Mouse (Mus musculus) urinary bladder, postnatal 4 days (tissue): ENCODE measurements around the gene Plod1.

Source experiments
- DNase-seq, 2 experiments: peaks; one replicate each; pipeline ENCODE4 v3.0.0; 2021 to 2022; ENCODE audit warnings: low spot score in 2 of 2

Plod1 gene

GRCm38 (mm10) chr4:147938148-147939096 is 1.9 kb upstream of the Plod1 start:
- DNase-seq = peak in 1 of 2 experiments; percentile 61

GRCm38 (mm10) chr4:147937486-147937885 is 919 bp upstream of the Plod1 start:
- DNase-seq = no peak

DNA sequence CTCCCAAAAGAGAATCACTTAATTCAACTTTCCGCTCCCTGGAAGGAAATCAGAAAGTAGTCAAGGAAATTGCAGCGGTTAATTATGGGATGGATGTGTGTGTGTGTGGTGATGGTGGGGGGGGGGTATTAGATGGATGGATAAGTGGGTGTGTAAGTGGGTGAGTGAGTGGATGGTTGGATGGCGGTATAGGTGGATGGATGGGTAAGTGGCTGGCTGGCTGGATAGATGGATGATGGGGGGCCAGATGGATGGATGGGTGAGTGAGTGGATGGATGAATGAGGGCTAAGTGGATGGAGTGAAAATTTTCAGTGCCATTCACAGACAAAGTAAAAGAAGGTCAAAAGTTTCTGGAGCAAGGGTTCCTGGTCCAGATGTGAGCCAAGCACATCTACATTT is 454 bp upstream of the Plod1 start:
- DNase-seq = no peak

DNA sequence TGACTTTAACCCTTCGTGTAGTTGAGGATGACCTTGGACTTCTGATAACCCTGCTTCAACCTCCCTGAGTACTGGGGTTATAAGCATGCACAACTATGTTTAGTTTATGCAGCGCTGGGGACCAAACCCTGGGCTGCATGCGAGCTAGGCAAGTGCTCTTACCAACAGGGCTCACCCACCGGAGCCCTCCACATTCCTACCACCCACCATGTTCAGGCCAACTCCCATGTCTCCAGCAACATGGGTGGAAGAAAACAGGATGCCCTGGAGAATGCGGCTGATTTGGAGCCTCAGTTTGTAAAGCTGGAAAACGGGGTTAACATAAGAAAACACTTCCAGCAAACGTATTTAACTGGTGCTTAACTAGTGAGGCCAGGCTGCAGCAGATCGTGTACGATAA is 663 bp downstream of the Plod1 start:
- DNase-seq = no peak

- DNase-seq = no peak
These were observed 2.0 kb downstream of the Plod1 start for GRCm38 (mm10) chr4:147934611-147935010.

DNA sequence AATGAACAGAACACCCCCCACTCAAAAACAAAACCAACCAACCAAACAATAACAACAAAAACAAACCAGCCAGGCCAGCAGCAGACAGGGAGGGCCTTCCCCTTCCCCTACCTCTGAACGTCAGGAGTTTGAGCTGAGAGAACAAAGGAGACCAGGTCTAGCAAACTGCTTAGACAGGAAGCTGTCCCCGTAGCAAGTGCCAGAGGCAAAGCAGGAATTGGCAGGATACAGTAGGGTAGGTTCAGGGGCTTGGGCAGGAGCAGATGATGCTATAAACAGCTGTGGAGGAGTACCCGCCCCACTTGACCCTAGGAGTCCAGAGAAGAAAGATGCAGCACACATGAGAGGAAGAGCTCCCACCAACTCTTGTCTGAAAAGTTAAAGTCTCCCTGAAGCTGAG is 2.4 kb downstream of the Plod1 start:
- DNase-seq = no peak

DNA sequence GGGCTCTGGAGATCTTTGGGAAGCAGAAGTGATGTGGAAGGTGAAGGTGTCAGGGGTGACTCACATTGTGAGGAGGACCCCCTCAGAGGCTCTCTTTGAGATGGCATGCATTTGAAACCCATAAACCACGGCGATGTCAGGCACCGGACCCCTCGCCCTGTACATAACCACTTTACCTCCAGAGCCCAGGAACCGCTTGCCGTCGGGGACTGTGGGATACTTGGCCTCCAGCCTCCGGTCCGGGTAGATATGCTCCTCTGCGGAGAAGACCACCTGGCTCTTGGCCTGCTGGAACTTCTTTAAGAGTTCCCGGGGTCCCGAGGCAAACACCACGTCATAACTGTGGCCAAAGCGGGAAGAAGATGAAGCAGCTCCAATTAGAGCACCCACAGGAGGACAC is 5.6 kb downstream of the Plod1 start:
- no peak for DNase-seq

GRCm38 (mm10) chr4:147928540-147928939 is 8.0 kb downstream of the Plod1 start:
- DNase-seq = no peak

DNA sequence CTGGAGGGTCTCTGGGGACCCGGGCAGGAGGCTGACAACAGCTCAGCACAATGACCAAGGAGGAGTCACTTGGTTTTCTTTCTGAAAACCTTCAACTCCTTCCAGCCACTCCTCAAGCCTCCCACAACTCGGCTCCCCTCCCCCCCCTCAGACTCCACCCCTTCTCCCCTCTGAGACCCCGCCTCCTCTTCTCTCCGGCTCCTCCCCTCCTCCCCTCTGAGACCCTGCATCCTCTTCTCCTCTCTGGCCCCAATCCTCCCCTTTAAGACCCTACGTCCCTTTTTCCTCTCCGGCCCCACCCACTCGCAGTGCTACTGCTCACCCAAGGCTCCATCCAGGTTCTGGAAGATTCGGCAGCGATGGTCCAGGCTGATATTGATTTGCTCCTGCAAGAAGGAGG is 8.4 kb downstream of the Plod1 start:
- DNase-seq = no peak

DNA sequence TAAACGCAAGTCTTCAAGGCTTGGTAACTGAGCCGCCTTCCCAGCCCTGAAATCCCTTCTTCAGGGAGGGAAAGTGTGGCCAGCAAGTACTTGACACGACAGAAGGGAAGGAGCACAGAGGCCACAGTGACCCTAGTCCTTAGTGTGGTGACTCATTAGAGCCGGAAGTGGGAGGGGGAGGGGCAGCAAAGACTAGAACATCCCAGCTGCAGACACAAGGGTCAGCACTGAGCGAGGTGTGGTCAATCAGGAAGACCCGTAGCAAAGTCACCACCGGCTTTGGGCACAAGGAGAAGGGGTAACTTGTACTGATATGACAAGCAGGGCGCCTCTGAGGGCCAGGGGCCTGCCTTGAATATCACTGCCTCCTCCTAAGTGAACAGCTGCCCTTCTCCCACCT is 8.9 kb downstream of the Plod1 start:
- DNase-seq = no peak

- no peak for DNase-seq
These were observed 14.2 kb downstream of the Plod1 start for GRCm38 (mm10) chr4:147922341-147922740.

DNA sequence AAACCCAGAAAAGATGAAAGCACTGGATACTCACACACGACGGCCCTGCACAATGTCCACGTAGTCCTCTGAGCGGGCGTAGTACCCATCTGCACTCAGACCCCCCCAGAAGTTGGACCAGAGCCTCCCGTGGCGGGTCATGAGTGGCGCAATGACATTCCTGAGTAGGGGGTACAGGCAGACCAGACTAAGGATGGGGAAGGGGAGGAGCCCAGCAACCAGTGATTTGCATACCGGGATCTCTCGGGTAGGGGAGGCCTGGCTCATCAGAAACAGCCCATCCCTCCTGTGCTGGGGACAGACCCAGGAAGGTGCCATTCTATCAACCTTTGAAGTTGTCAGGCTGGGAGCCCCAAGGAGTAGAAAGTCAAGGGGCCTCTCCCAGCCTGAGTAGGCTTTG is 15.6 kb downstream of the Plod1 start:
- no peak for DNase-seq

- DNase-seq = no peak
These were observed 18.0 kb downstream of the Plod1 start for GRCm38 (mm10) chr4:147918459-147919121.

DNA sequence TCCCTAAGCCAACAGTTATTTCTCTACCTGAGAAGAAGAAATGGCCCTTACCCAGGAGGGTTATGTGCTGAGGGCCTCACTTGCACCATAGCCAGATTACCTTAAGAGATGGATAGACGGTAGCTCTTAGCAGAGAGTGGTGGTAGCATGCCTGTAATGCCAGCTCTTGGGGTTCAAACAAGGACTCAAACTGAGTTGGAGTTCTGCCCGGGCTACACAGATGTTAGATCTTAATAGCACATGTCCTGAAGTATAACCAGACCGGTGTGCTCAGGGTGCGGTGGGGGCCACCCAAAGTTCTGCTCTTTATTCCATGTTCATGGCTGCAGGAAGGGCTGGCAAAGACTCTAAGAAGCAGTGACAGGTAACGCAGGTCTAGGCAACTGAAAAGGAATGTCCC is 27.1 kb downstream of the Plod1 start:
- DNase-seq = no peak

DNA sequence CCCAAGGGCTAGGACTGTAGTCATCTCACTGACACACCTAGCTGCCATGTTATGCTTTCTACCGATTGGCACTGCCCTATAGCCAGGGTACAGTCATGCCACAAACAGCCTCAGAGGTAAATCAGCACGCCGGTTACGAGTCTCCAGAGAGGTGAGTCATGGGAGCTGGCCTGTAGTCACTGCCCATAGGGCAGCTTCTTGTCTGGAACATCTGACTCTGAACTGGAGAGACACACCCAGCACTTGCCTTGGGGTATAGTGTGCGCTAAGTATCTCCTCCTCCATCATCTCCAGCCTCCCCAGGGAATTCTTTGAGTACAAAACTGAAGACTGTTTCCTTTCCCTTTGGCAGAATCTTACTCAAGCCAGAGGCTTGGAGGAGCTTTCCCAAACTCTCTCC is 30.3 kb downstream of the Plod1 start:
- DNase-seq = no peak

DNA sequence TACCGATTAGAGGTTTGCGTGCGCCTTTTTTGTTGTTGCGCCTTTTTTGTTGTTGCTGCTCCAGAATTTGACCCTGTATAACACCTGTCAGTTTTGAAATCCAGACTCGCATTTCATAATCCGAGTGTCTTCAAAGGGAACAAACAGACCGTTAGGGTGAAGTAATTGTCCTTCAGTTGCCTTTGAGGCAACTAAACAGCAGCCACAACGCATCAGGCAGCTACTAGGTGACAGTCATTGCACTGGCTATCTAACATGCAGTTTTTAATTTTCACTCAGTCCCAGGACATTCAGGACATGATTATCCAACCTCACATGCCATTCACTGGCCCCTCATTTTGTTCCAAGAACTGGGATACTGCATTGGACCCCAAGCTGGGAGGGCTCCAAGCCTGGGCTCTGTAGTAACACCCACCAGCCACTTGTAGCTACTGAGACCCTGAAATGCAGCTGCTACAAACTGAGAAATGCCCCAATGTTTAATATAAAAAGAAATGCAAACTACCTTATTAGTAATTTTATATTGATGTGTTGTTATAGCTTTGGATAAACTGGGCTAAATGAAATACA is 31.4 kb downstream of the Plod1 start:
- DNase-seq = no peak

DNA sequence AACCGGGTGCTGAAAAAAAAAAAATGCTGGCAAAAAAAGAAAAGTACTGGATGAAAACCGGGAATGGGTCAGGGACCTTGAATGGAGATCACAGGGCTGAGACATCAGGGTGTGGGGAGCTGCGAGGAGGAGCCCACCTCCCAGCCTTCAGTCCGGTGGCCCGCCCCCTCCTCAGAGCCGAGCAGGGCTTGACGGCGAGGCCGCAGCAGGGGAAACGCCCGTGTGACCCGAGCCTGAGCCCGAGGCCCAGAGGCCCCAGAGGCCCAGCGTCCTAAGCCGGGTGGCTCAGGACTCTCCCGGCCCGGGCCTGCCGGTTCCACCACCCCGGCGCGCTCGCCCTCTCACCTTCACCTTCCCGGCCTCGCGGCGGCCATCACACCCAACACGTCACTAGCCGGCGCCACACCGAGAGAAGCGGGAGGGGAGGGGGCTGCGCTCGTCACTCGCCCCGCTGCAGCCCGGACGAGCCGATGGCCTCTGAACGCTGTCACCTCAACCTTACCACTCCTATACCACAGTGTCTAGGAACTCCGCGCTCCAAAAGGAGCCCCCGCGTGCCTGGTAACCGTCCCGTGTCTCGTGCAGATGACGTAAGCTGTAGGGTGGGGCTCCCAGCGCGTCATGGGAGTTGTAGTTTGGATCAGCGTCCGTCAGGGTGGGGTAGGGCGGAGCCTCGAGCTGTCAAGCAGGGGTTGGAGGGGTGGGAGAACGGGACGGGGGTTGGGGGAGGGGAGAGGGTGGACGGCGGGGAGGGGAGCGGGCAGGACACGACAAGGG is 32.1 kb downstream of the Plod1 start, which contains the start of gene Mfn2:
Gene Mfn2 (minus strand): TSS at position 392 of the 777 bp plus-strand sequence.
- peak; percentile 81 to 88 for DNase-seq

DNA sequence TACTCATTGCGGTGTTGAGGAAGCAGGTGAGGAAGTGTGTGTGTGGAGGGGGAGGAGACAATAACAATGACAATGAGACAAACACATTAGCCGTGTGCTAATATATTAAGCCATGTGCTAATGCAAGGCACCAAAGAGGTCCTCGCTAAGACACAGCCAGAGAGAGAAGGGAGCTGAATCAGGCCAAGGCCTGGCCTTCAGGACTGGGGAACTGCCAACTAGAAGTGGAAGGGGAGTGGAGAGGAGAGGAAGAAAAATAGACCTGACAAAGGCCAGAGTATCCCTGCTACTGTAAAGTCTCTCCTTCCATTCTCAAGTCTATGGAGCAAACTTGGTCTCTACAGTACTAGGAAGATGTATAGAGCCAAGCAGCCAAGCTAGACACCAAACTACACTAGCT is 33.0 kb downstream of the Plod1 start:
- no peak for DNase-seq

DNA sequence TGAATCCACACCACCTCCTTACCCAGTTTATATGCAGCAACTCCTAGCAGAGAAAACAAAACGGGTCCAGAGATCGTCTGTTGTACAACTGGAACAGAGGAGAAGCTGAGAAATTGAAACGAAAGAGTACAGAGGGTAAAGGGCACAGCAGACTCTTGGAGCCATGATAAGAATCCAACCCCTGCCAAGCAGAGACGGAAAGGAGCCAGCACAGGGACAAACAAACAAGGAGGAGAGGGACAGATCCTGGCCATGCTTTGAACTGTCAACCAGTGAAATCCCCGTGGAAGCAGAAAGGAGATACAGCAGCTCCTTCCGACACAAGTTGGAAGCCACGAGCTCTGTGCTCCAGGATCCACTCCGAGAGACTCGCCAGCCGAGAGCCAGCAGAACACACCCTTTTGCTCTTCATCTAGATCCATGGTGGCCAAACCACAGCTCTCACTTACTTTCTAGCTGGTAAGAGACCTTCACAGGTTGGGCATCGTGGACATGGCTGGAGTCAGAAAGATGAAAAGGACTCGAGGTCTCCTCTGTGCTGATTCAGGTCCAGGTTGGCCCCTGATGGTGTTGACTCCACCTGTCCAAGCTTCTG is 33.6 kb downstream of the Plod1 start:
- DNase-seq = no peak

DNA sequence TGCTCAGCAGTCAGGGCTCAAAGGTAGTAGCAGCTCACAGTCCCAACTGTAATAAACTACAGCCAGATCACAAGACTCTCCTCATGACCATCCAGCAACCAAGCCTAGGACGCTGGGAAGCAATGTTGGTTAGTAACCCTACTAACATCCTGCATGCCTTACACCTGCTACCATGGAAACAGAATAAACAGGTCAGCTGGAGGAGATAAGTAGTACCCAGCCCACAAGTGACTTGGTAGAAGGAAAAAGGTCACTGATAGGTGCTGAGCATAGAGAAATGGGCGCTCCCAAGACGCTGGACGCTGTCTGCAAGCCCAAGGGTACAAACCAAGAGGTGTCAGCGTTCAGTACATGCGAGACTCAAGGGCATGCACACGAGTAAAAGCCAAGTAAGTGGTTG is 36.1 kb downstream of the Plod1 start:
- DNase-seq = no peak

- DNase-seq = no peak
These were observed 39.2 kb downstream of the Plod1 start for GRCm38 (mm10) chr4:147897348-147897747.

DNA sequence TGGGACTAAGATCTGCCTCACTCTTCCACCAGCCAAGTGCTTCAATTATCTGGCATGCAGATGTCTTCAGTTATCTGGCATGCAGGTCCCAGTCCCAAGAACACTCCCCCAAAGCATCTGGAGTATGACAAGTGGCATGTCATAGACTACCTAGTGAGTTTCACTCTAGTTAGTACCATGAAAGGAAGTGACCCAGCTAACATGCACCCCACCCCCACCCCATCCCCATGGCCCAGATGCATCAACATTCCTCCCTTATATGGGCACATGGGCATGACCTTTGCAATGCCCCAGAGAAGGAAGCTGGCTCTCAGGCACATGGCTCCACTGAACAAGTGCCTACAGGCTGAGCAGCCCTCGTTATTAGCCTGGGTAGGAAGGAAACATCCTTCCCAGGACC is 40.2 kb downstream of the Plod1 start:
- DNase-seq = no peak
